ENCODE assay signal across 21 mouse cellular contexts in the genomic region with DNA sequence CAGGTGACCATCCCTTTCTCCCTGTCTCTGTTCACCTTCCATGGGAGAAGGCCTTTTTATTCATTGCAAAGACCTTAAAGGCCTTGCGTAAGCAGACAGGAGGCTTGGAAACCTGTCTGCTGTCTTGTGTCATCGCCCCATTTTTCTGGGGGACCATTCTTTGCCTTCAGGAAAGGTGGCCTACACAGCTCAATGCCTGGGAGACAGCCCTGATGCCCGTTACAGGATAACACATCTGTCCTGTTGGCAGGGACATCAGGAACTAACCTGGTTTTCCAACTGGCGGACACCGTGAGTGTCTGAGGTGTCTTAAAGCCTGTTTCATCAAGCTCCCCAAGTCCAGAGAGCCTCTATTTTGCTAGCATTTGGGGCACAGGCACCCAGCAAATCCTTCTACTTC. TPM values are rescaled to one million over a fixed set of nuclear protein-coding genes. Genes with fewer than 3 reads are reported as not detected.
"Had no signal": no experiment of that assay in that cellular context is flagged by ENCODE, and none has a peak within 500 bp of the region (broad histone marks: within the 10 kb centered on the region; RNA-seq: fewer than 3 reads in every experiment).

No protein-coding gene starts in this region.

- H3K9me3 ChIP-seq: neural tube, embryonic 13.5 days; neural tube, embryonic 15.5 days; stomach, embryonic 15.5 days had no signal

- H3K27ac ChIP-seq: neural tube, embryonic 13.5 days; neural tube, embryonic 15.5 days; stomach, embryonic 15.5 days; stomach, postnatal 0 days had no signal

- DNase-seq: right cerebral cortex, adult 18-20 months; right cerebral cortex, postnatal 14 days; right cerebral cortex, postnatal 25 days; right cerebral cortex, postnatal 4 days; spleen, adult 18-20 months; thymus, adult 18-20 months; thymus, adult 2 months; thymus, postnatal 14 days; thymus, postnatal 25 days; thymus, postnatal 36 days; thymus, postnatal 4 days had no signal

- H3K36me3 ChIP-seq: neural tube, embryonic 13.5 days; neural tube, embryonic 15.5 days; stomach, embryonic 15.5 days had no signal

- H3K4me3 ChIP-seq: neural tube, embryonic 13.5 days; neural tube, embryonic 15.5 days; stomach, embryonic 15.5 days had no signal

RNA-seq across cellular contexts. Expression of gene Zfp648, which starts 2.4 kb away (rescaled TPM):
- total RNA-seq: neutrophil, adult 5-6 weeks had no signal
- polyA plus RNA-seq: small intestine, adult 2 months; spleen, adult 2 months; stomach, embryonic 14.5 days; stomach, embryonic 15.5 days; testis, adult 2 months; thymus, adult 2 months; urinary bladder, adult 2 months had no signal
